Mouse (Mus musculus): ENCODE results near the gene Ankrd11. TPM values are rescaled to one million over a fixed set of nuclear protein-coding genes. Genes with fewer than 3 reads are reported as not detected.

Gene Ankrd11
- total RNA-seq, 4 experiments from 2014 or later: 146 to 152 (median 151) TPM

DNA sequence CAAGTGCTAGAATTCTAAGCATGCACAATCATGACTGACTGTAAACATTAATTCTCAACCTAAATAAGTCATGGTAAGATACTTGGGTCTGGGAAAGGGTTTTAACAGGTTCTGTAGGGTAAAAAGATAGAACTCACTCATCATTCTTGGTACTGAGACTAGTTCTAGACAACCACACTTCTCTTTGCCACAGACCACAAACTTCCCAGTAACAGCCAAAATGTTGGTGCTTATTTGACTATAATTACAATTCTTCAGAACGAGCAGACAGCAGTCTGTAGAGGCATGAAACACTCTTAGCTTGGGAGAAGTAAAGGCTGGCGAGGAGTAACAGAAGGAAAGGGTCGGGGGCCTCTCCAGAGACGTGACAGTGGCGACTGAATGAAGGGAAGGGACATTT lies 80.0 kb downstream of the Ankrd11 start:
- no peak for DNase-seq (ENCODE audit: low spot score in 2 of 2)

DNA sequence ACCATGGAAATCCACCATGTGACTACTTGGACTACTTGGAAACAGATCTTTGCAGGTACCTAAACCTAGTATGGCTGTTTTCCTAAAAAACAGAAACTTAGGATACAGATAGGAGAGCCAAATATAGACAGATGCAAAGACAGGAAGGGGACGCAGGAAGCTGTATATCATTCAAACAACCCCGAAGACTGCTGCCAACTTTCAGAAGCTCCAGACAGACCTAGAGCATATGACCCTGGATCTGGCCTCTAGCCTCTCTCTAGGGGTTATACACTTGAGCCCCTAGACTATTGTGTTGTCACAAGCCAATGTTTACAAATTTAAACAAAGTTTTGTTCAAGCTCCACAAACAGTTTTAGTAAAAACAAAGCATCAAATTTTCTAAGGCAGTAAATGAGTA lies 80.6 kb downstream of the Ankrd11 start:
- DNase-seq (ENCODE audit: low spot score in 2 of 2): no peak

DNA sequence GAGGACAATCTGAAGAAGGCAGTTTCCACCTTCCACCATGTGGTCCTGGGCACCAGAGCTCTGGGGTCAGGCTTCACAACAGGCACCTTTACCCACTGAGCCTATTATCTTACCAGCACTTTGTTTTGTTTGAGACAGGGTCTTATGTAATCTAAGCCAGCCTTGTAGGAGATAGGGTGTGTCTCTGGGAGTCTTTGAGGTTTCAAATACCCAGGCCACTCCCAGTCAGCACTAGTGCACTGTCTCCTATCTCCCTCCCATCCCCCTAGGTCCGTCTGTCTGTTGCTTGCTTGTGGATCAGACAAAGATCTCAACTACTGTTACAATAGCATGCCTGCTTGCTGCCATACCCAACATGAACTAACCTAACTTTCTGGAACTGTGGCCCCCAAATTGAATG lies 81.1 kb downstream of the Ankrd11 start:
- no peak for DNase-seq (ENCODE audit: low spot score in 2 of 2)

DNA sequence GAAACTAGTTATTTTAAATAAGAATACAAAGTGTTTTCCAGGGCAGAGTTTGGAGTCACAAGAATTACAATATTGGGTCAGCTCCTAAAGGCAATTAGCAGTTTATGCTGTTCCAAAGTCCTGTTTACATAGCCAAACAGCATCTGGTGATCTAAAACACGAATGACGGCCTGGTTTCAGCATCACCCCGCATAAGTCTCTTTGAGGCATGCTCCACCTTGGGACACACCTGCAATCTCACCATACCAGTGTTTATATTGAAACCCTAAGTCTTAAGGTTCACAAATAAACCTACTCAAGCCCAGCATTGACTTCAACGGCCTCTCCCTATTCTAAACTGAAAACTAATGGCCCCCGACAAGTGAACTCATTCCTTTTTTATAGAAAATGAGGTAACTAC lies 81.8 kb downstream of the Ankrd11 start:
- no peak for DNase-seq (ENCODE audit: low spot score in 2 of 2)

DNA sequence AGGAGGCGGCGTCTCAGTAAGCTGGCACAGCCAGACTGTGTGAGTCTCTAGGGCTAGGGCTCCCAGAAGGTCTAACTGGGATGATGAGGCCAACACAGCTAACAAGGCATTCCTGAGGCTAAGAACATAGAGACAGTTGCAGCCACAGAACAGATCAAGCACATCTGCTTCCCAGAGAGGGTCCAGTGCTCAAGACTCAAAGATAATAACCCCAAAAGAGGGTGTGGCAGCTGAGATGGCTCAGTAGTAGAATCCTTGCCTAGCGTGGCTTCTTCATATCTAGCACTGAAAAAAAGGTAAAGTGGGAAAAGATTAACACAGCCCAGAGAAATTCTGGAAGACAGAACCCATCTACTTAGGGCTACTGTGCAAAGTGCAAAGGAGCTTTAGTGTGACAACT lies 86.1 kb downstream of the Ankrd11 start:
- no peak for DNase-seq (ENCODE audit: low spot score in 2 of 2)

DNA sequence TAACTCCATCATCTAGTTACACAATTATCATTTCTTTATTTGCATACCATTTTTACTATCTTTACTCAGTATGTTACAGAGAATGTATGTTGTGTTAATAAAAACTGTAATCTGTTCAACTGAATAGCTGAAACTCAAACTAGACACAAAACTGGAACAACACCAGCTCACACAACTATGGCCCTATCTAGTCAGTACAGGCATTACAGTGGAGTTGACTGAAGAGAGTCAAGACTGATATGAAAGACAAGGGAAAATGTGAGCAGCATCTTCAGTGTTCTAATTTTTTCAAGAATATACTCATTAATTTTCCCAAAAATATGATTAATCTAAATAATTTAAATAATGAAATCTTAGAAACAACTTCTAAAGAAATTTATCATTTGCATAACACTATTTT lies 86.9 kb downstream of the Ankrd11 start:
- no peak for DNase-seq (ENCODE audit: low spot score in 2 of 2)

DNA sequence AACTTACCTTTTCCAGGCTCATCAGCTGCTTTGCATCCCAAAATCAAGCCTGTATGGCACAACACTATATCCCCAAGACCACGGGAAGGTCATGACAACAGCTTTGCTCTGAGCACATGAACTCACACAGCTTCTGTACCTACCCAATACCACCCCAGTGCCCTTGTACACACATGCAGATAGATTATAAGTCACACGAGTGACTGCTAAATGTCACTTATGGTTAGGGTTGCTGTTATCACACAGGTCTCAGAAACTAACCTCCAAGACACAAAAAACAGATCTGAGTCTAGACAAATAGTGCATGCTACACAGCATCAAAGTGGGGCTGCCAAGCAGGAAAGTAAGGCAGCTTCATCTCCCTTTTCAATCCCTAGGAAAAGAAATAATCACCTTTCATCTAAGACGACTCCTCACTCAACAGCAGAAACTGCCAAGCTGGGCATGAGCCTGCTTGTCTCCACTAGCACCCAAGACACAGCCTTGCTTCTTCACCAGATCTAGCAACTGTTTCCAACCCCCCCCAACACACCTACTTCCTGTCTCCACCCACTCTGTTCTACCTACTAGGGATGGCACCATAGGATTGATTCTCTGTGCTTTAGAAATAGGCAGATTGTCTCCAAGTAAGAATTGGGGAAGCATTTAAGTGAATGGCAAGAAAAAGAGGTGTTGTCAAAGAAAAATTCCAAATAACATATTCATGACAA lies 87.8 kb downstream of the Ankrd11 start:
- DNase-seq (ENCODE audit: low spot score in 2 of 2): no peak

DNA sequence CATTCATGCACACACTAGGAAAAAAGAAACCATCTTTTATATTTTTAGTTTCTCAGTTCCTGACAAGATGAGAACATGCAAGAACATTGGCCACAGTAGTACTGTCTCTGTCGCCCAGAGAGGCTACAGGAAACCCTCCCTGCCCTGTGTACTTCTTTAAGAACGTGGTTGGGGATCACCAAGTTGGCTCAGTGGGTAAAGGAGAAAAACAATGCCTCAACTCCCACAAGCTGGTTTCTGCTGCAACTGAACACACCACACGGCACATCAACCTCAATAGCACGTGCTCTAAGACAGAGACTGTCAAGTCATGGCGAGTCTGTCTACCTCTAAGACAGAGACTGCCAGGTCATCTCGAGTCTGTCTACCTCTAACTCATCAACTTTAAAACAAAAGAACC lies 89.0 kb downstream of the Ankrd11 start:
- DNase-seq (ENCODE audit: low spot score in 2 of 2): no peak

DNA sequence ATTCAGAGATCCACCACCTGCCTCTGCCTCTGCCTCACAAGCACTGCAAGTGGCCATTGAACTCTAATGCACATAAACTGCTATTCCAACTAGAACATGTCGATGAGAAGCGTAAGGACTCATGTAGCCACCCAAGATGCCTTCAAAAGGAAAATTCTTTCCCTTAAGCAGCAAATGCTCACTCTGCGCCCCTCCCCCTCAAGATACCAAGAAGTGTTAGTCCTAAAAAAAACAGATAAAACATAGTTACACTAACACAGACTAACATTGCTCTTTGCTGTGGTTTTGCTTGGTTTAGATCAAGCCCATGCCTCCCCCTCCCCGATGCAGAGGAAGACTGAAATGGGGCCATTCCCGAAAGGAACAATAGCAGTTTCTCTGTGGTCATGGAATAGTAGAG lies 90.6 kb downstream of the Ankrd11 start:
- no peak for DNase-seq (ENCODE audit: low spot score in 2 of 2)

DNA sequence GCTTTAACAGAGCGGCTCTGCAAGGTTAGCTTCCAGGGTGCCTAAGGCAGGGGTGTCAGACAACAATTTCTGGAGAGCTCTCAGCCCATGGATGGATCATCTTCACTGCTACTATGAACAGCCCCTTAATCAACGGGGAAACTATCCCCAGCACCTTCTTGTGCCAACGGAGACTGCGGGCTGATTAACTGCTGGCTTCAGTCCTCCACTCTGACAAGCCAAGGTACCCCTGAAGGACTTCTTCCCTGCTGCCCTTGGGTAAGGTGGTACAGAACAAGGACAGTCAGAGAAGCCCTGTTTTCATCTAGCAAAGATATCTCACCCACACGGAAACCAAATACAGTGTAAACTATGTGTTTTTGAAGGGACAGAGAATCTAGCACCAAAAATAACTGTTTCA lies 92.4 kb downstream of the Ankrd11 start:
- no peak for DNase-seq (ENCODE audit: low spot score in 2 of 2)

DNA sequence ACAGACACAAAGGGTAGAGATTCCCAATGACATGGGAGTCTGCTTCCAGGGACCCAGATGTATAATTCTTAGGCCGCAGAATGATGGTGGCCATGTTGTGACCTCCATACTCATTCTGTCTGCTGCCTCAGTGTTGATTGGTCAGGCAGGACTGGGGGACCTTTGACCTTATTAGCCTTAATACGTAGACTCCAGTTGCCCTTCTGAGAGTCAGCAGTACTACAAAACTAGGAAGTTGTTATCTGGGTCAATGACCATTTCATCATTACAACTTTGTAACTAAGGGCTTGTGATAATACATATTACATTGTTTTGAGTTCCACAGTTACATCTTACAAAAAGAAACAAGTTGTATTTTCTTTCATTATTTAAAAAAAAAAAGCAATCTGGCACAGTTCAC lies 96.3 kb downstream of the Ankrd11 start:
- no peak for DNase-seq (ENCODE audit: low spot score in 2 of 2)

DNA sequence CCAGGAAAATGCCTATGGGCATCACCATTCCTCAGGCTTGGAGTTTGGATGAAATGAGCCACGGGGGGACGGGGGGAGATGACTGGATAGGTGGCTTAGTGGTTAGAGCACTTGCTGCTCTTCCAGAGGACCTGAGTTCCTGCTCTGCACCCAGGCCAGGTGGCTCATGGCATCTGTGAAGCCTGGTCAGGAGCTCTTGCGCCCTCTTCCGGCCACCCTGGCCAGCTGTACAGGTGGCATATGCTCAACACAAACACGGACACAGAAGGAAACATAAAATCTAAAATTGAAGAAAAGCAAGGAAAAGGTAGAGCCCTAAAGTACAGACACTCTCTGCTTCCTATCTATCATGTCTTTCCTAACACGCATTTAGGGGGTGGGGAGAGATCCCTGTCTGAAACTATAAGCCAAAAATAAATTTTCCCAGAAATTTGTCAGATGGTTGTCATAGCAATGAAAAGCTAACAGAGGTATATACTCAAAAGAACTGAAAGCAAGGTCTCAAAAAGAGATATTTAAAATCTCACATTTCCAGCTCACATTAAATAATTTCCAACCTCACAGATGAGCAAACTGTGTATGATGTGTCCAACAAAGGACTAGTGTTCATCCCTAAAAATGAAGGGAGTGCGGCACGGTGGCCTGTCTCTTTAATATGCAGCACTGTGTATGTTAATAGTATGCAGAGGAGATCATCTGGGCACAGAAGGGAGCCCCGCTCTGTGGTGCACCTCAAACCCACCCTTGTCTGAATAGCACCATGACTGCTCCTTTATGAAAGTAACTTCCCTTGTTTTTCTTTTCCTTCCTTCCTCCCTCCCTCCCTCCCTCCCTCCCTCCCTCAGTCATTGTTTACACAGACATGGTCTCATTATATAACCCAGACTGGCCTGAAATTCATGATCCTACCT lies 99.0 kb downstream of the Ankrd11 start:
- DNase-seq (ENCODE audit: low spot score in 2 of 2): no peak

DNA sequence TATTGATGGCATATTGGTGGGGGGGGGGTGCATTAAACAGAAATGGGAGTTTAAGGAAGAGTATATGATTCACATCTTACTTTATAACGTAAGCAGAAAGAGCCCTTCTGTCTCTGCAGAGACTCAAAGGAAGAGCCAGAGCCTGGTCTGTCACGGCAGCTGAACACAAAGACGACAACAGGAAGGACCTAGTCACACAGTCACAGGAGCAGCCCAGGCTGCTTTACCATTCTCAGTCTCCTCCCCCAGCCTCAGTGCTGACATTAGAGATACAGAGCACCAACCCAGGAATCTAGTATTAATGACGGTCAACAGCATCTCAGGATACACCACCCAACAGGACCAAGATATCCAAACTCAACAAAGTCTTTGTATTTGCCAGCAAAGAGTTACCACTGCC lies 103.5 kb downstream of the Ankrd11 start:
- DNase-seq (ENCODE audit: low spot score in 2 of 2): no peak

DNA sequence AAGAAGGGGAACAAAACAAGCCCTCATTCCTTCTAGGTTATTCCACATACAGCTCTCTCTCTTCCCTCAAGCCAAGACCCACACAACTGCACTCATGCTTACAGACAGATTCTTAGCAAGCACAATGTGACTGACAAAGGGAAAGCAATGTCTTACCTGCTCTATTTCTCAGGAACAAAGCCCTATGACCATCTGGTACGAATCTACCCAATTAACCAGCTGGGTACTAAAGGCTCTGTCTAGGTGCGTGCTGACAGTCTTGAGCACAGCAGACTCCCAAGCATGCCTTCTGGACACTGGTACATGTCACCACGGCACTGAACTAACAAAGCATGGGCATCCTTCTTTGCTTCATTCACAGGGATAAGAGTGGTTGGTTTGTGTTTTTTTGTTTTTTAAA lies 103.9 kb downstream of the Ankrd11 start:
- DNase-seq (ENCODE audit: low spot score in 2 of 2): no peak

DNA sequence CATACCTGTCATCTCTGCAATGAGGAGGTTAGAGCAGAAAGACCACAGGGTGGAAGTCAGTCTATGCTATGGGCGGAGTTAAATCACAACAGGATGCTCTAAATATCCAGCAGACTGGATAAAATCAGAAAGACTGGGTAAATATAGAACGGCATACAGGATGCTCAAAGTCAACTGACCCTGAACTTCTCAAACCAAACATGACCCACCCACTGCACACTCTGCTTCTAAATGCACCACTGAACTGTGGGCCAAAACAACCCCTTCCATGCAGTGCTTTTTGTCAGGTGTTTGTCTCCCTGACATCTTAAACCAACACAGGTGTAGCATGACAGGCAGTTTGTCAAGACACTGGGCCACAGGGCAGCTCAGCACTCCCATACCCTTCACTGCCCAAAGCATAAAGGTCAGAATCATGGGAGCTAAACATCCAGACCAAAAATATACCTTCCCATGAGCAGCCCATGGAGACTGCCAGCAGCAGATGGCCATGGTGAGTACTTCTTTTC lies 104.5 kb downstream of the Ankrd11 start:
- no peak for DNase-seq (ENCODE audit: low spot score in 2 of 2)

DNA sequence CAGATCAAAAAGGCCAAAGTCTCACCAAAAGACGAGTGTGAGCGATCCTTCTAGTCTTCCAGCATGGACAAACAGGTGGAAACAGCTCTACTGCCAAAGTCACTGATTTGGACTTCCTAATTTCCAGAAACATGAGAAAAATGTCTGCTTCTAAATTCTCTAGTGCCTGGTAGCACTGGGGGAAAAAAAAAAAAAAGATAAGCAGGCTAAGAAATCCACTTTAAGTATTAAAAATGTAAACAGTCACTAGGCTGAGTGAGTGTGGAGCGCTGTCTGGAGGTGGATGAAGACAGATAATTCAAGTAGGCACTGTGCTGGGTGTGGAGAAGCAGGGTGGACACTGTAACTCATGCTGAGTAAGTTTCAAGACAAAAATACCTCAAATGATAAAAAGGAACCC lies 106.2 kb downstream of the Ankrd11 start:
- no peak for DNase-seq (ENCODE audit: low spot score in 2 of 2)

DNA sequence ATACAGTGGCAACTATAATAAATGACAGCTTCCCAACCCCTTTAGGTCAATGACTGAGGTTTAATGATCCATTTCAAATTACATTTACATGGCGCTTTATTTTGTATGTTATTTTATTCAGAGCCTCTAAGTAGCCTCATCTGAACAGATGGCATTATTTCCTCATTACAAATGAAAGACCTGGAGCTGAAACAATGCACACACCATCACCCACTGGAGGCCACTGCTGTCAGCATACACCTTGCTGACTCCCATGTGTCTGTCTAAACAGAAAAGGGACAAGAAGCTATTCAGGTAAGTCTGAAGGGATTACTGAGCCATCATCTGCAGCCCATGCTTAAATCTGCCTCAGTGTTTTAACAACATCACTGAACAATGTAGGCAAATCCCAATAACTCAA lies 107.0 kb downstream of the Ankrd11 start:
- DNase-seq (ENCODE audit: low spot score in 2 of 2): no peak

DNA sequence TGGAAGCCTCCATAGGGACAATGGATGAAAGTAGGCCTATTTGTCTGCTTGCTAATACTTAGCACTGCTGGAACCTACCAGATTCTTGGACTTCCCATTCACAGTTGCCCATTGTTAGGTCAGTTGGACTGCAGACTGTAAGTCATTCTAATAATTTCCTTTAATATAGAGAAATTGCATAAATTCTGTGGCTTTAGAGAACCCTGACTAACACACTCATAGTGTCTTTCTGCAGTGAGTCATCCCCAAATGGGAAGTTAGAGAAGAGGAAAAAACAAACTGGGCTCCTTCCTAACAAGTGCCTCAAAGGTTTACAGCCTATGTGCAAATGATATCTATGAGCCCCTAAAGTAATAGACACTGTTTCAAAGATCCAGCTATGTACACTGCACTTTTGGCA lies 108.1 kb downstream of the Ankrd11 start:
- DNase-seq (ENCODE audit: low spot score in 2 of 2): no peak

DNA sequence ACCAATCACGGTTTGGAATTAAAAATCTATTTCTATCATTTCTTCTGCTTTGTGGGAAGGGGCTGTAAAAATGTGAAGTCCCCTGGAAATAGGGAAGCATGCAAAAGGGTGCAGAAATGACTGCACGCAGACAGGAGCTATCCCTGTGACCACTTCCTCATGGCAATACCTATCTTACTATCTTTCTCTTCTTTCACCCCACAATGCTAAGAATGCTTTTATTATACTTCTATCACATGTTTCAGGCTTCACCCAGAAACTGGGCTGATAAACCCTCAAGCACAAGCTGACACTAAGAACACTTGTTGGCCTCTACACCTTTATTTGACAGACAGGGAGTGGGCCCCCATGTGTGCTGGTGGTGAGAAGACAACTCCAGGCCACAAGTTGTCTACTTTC lies 109.5 kb downstream of the Ankrd11 start:
- DNase-seq (ENCODE audit: low spot score in 2 of 2): no peak

DNA sequence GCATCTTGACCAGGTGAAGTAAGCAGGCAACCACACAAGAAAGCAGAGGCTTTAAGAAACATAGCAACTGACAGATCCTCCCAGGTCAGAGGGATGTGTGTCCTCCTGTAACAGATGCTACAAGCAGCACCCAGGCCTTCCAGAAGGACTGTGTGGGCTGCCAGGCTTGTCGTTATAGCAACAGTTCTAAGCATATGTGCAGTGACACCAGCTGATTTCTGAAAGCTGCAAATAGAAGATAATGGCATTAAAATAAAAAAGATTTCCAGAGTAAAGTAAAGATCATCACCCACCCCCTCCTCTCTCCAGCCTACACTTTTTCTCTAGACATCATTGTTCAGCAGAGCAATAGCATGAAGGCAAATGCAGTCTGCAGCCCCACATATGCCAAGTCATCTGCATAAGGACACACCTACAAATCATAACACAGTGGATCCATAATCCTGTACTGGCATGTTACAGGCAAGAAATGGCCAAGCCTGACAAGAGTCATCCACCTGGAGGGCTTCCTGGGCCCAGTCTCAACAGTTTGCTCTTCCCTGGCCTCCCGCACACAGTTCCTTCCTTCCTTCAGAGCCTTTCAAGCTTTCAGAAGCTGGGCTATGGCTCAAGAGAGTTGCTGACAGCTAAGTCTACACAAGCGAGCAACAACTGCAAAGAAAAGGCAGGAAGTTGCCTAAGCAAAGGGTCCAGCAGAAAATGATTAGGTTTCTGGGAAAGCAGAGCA lies 110.1 kb downstream of the Ankrd11 start:
- DNase-seq (ENCODE audit: low spot score in 2 of 2): peak; percentile 38 to 90

DNA sequence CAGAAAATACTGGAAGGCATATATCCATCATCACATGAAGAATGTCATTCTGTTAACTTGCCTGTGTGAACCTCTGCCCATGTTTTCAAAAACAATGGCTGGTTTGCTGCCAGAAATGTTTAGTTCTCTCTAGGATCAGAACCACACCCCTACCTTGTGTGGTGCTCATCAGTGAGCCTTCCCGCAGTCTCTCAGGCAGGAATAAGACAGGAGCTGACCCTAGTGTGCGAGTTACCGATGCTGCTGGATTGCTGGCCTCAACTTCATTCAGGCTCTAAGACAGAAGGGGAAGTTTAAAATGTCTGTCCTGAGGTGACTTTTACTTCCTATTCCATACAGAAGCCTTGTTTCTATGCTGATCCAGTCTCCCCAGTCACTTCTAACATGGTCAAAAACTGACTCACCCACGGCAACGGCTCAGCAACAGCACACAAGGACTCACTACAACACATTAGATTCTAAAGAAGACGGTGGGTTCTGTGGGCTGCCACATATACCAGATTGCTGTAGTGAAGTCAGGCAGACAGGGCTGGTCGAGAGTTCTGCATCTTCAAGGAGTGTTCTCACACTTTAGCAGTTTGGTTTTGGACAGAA lies 113.3 kb downstream of the Ankrd11 start:
- DNase-seq (ENCODE audit: low spot score in 2 of 2): no peak

DNA sequence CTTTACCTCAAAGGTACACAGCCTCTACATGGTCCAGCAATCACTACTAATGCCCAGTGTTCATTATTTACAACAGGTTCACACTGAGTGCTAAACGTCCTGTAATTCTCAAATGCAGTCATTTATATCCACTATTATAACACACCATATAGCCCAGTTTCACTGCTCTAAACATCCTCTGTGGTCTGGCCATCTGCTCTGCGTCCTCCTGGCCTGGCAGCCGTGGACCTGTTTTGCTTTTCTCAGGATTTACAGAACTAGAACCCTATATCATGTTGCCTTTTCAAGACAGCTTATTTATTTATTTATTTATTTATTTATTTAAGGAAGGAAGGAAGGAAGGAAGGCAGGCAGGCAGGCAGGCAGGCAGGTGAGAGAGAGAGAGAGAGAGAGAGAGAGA lies 114.2 kb downstream of the Ankrd11 start:
- DNase-seq (ENCODE audit: low spot score in 2 of 2): no peak
